Mouse (Mus musculus) naive thymus-derived CD4-positive, alpha-beta T cell, adult 2 months (primary cell): ENCODE data around the gene Scgb1a1.

Experiments used
- DNase-seq: peaks from one replicate; pipeline ENCODE4 v3.0.0-alpha.2; 2011; ENCODE audit warnings: low read depth

The Scgb1a1 gene

DNA sequence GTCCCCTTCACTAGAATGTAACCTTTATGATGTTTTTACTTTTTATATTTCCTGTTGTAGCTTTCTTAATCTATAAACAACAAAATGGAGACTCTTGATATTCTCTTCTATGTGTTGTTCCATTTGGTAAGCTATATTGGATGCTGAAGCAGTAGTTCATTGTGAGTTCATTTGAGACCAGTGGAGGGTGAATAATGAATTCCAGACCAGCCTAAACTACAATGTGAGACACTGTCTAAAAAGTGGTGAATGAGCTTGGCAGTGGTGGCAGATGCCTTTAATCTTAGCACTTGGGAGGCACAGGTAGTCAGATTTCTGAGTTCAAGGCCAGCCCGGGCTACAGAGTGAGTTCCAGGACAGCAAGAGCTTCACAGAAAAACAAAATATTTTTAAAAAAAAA lies 44.6 kb downstream of the Scgb1a1 start:
- DNase-seq: no peak

- peak; percentile 46 for DNase-seq
Measured at GRCm38 (mm10) chr19:9041074-9041473, 46.7 kb downstream of the Scgb1a1 start.

- no peak for DNase-seq
Measured at GRCm38 (mm10) chr19:9040649-9041048, 47.1 kb downstream of the Scgb1a1 start.

DNA sequence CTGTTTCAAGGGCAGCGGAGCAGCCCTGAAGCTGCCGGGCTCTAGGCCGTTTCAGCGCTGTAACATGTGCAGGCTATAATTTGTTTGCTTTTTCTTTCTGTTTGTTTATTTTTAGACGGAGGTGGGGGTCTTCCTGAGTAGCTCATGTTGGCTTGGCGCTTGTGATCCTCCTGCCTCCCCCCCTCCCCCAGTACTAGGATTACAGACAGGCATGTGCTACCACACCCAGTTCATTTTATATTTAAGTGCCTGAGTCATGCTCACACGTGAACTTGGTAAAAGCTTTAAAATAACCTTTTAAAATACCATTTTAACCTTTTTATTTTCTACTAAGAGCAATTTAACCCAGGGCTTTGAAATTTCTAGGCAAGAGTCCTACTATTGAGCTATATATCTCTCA lies 47.8 kb downstream of the Scgb1a1 start:
- DNase-seq: no peak

DNA sequence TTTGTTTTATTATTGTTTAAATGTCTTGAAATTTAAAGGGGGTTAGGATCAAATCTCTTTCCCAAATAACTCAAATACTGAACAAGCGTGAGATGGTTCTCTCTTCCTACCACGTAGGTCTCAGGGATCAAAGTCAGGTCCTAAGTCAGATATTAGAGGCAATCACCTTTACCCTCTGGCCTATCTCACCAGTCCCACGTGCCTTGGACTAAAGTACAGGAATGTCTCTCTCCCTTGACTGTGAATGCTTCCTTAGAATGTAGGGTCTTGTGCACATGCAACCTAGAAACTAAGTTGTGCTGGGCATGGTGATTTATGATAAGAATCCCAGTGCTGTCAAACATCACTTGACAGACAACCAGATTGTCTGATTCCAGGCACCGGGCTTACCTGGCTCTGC lies 48.5 kb downstream of the Scgb1a1 start:
- no peak for DNase-seq

GRCm38 (mm10) chr19:9038136-9038535 lies 49.6 kb downstream of the Scgb1a1 start:
- DNase-seq: peak; percentile 71

GRCm38 (mm10) chr19:9035101-9035500 lies 52.7 kb downstream of the Scgb1a1 start:
- DNase-seq: no peak

DNA sequence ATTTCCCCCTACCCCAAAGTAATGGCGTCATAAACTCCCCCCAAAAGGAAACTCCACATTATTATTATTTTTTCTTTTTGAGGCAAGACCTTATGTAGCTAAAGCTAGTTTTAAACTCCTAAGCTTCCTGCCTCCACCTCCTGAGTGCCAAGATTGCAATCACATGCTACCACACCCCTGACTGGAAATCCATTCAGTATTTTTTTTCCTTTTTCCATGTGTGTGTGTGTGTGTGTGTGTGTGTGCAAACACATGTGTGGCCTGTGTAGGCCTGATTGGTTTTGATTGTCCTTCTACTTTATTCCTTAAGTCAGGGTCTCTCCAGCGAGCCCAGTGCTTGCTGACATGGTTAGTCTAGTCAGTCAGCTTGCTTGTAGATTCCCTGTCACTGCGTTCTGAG lies 53.3 kb downstream of the Scgb1a1 start:
- no peak for DNase-seq
